Mouse (Mus musculus): ENCODE measurements at regions not wholly inside any gene's neighbourhood (a gene's known extent, or its start where the extent isn't known, plus 50 kb on each side); places are given as distances from the start of the nearest gene placed in this dataset.
A peak's percentile ranks its signal among the peaks of the same experiment; 100 is the strongest.

DNA sequence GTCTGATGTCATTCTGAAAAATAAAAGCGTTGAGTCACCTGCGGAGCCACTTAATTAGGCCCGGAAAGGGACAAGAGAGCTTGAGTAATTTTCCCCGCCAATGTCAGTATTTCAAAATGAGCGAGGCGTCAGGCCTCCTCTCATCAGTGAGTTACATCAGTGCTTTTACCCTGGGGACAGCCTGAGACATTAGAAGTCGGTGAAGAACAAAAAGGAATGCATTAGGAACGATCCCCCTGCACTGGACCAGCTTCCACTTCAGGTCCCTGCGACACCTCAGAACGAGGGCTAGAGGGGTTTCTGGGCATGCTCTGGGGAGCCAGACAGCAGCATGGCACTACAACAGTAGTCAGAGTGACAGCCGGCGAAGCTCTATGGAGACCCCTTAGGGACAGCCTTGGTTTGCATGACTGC is 162.3 kb downstream of the Bcl2l11 start:
- H3K36me3 ChIP-seq (replicated peaks in 1 of 2; ENCODE audit: control insufficient read depth in 1 of 2, insufficient read depth in 1 of 2, low read length in 1 of 2): no peaks in the 10 kb centered on the region
- H3K9me3 ChIP-seq (replicated peaks; ENCODE audit: low read length): peaks cover 14% of the 10 kb centered on the region
- no peak overlapping the region for H3K4me3 ChIP-seq (replicated peaks in 1 of 3; ENCODE audit: low read depth in 2 of 3, low read length in 2 of 3, poor library complexity in 1 of 3)
- DNase-seq (ENCODE audit: extremely low read depth): no peak
- no peak overlapping the region for H3K9ac ChIP-seq (ENCODE audit: insufficient read depth, low read depth)
- no peaks in the 10 kb centered on the region for H3K27me3 ChIP-seq (replicated peaks)
- no peak overlapping the region for H3K4me2 ChIP-seq (ENCODE audit: insufficient read depth, low read depth, poor library complexity, severe bottlenecking)
- dilution Hi-C loops (cut with MboI; ENCODE audit: extremely low pct_ligation_motif_present, extremely low pct_unique_long_range_greater_than_20kb, low sequenced_read_pairs) (no loop called here), in situ Hi-C loops (cut with MboI; ENCODE audit: low pct_ligation_motif_present, low pct_unique_long_range_greater_than_20kb, low sequenced_read_pairs) (no loop called here)
- TF ChIP-seq ZMIZ1 (IDR thresholded peaks at IDR 0.05; ENCODE audit: low read depth, low read length) (no peak), ETS1 (conservative IDR thresholded peaks at IDR 0.05; ENCODE audit: low read depth, low read length) (peak; percentile 84), MEF2A (IDR thresholded peaks at IDR 0.05; ENCODE audit: borderline replicate concordance, low read depth, low read length) (0 out of 2 replicates have a peak, but pooled peaks have one; percentile 14), BHLHE40 (IDR thresholded peaks at IDR 0.05; ENCODE audit: low read depth, low read length) (peak; percentile 58), GABPA (IDR thresholded peaks at IDR 0.05; ENCODE audit: insufficient replicate concordance, low read depth, low read length) (no peak), USF1 (IDR thresholded peaks at IDR 0.05; ENCODE audit: low read depth, low read length) (no peak), RAD21 (IDR thresholded peaks at IDR 0.05; ENCODE audit: low read depth, low read length) (no peak), JUN (IDR thresholded peaks at IDR 0.05; ENCODE audit: insufficient read depth, low read depth, low read length) (0 out of 2 replicates have a peak, but pooled peaks have one; percentile 4)
- H3K4me1 ChIP-seq (ENCODE audit: control insufficient read depth in 1 of 2, insufficient read depth in 2 of 2): peaks cover 2 to 21% of the 10 kb centered on the region in 2 experiments; a peak in 3 of 4 replicates
- H3K27ac ChIP-seq (ENCODE audit: insufficient read depth, low read depth): no peak overlapping the region
- no peaks in the 10 kb centered on the region for H3K79me2 ChIP-seq (replicated peaks; ENCODE audit: control insufficient read depth, extremely low read depth, insufficient read depth, poor library complexity, severe bottlenecking)

GRCm38 (mm10) chr2:128290609-128291008 is 164.8 kb downstream of the Bcl2l11 start:
- Histone ChIP-seq H3K4me2 (ENCODE audit: insufficient read depth, low read depth, poor library complexity, severe bottlenecking) (no peak overlapping the region), H3K4me1 (ENCODE audit: control insufficient read depth in 1 of 2, insufficient read depth in 2 of 2) (peaks cover 8 to 38% of the 10 kb centered on the region in 2 experiments), H3K9ac (ENCODE audit: insufficient read depth, low read depth) (no peak overlapping the region), H3K27ac (ENCODE audit: insufficient read depth, low read depth) (no peak overlapping the region), H3K27me3 (replicated peaks) (no peaks in the 10 kb centered on the region), H3K79me2 (replicated peaks; ENCODE audit: control insufficient read depth, extremely low read depth, insufficient read depth, poor library complexity, severe bottlenecking) (no peaks in the 10 kb centered on the region), H3K9me3 (replicated peaks; ENCODE audit: low read length) (peaks cover 14% of the 10 kb centered on the region), H3K36me3 (replicated peaks in 1 of 2; ENCODE audit: control insufficient read depth in 1 of 2, insufficient read depth in 1 of 2, low read length in 1 of 2) (no peaks in the 10 kb centered on the region), H3K4me3 (replicated peaks in 1 of 3; ENCODE audit: low read depth in 2 of 3, low read length in 2 of 3, poor library complexity in 1 of 3) (no peak overlapping the region)
- DNase-seq (ENCODE audit: extremely low read depth): no peak
- dilution Hi-C loops (cut with MboI; ENCODE audit: extremely low pct_ligation_motif_present, extremely low pct_unique_long_range_greater_than_20kb, low sequenced_read_pairs) (no loop called here), in situ Hi-C loops (cut with MboI; ENCODE audit: low pct_ligation_motif_present, low pct_unique_long_range_greater_than_20kb, low sequenced_read_pairs) (no loop called here)
- TF ChIP-seq MAFK (IDR thresholded peaks at IDR 0.05; ENCODE audit: insufficient replicate concordance, low read length) (no peak), CHD1 (IDR thresholded peaks at IDR 0.05; ENCODE audit: low read depth, low read length) (no peak), KAT2A (IDR thresholded peaks at IDR 0.05; ENCODE audit: insufficient replicate concordance, low read length) (no peak), ZKSCAN1 (IDR thresholded peaks at IDR 0.05; ENCODE audit: borderline replicate concordance, low read depth, low read length) (no peak), USF2 (conservative IDR thresholded peaks at IDR 0.05; ENCODE audit: low read depth, low read length) (no peak), MAZ (IDR thresholded peaks at IDR 0.05; ENCODE audit: low read depth, low read length) (no peak), RAD21 (IDR thresholded peaks at IDR 0.05; ENCODE audit: low read depth, low read length) (no peak), NELFE (IDR thresholded peaks at IDR 0.05; ENCODE audit: low read depth, low read length) (no peak), POLR2AphosphoS2 (IDR thresholded peaks at IDR 0.05; ENCODE audit: low read depth, low read length) (no peak), MXI1 (IDR thresholded peaks at IDR 0.05; ENCODE audit: low read depth, low read length) (no peak), CTCF (conservative IDR thresholded peaks at IDR 0.05 in 1 of 2, IDR thresholded peaks at IDR 0.05 in 1 of 2; ENCODE audit: low read depth in 2 of 2, low read length in 2 of 2) (no peak), ZMIZ1 (IDR thresholded peaks at IDR 0.05; ENCODE audit: low read depth, low read length) (no peak), RCOR1 (conservative IDR thresholded peaks at IDR 0.05; ENCODE audit: low read depth, low read length) (no peak), SMC3 (IDR thresholded peaks at IDR 0.05; ENCODE audit: low read depth, low read length) (no peak), E2F4 (IDR thresholded peaks at IDR 0.05; ENCODE audit: insufficient replicate concordance, low read depth, low read length) (no peak), POLR2A (IDR thresholded peaks at IDR 0.05; ENCODE audit: low read depth, low read length) (no peak), ELF1 (IDR thresholded peaks at IDR 0.05; ENCODE audit: low read depth, low read length) (no peak)

Data from CH12.LX (cell line).